Mouse (Mus musculus) G1E (cell line): ENCODE results near the gene Lzts2. TPM values are rescaled to one million over a fixed set of nuclear protein-coding genes. Genes with fewer than 3 reads are reported as not detected.

Experiments
- ATAC-seq: 2 replicates; pipeline ENCODE4 v1.8.0; 2016; ENCODE audit warnings: mild to moderate bottlenecking; ENCODE audit not compliant: insufficient number of reproducible peaks, poor library complexity, low FRiP score, severe bottlenecking; ENCODE audit errors: extremely low read depth
- DNase-seq: peaks from one replicate; pipeline ENCODE4 v3.0.0; 2012; ENCODE audit warnings: low spot score
- H3K27me3 ChIP-seq: 2 replicates; pipeline ENCODE4 v1.6.1; 2012; ENCODE audit warnings: mild to moderate bottlenecking, low read length, inconsistent platforms; ENCODE audit not compliant: insufficient read depth
- H3K36me3 ChIP-seq: replicated peaks from 2 replicates; pipeline ENCODE3; 2012; ENCODE audit warnings: mild to moderate bottlenecking, inconsistent platforms
- H3K4me1 ChIP-seq: 2 replicates; pipeline ENCODE4 v1.6.1; 2012; ENCODE audit warnings: low read depth, low read length, inconsistent platforms, mixed read lengths; ENCODE audit not compliant: insufficient read depth
- H3K4me3 ChIP-seq: 2 replicates; pipeline ENCODE4 v1.5.1; 2012; ENCODE audit warnings: low read depth, mild to moderate bottlenecking, inconsistent platforms, low read length, moderate library complexity, mixed read lengths
- H3K9me3 ChIP-seq: replicated peaks from 2 replicates; pipeline ENCODE4 v1.6.1; 2012; ENCODE audit warnings: inconsistent platforms
- CTCF ChIP-seq: IDR thresholded peaks from 2 replicates; pipeline ENCODE4 v1.5.1; 2012; ENCODE audit warnings: low read depth, low read length, inconsistent platforms, mixed read lengths
- GATA1 ChIP-seq: IDR thresholded peaks from 2 replicates; pipeline ENCODE4 v1.6.1; 2012; ENCODE audit warnings: borderline replicate concordance, low read length, inconsistent platforms, mixed read lengths
- GATA2 ChIP-seq: IDR thresholded peaks from 2 replicates; pipeline ENCODE4 v1.6.1; 2012; ENCODE audit warnings: low read depth, low read length, inconsistent platforms, borderline replicate concordance
- POLR2AphosphoS5 ChIP-seq: IDR thresholded peaks from 2 replicates; pipeline ENCODE4 v1.6.1; 2012; ENCODE audit warnings: low read depth, low read length, inconsistent platforms; ENCODE audit not compliant: insufficient replicate concordance
- TAL1 ChIP-seq: conservative IDR thresholded peaks from 2 replicates; pipeline ENCODE4 v1.6.1; 2012; ENCODE audit warnings: low read depth, low read length, inconsistent platforms, mixed read lengths
- polyA plus RNA-seq: library from polyadenylated mRNA; stranded (reverse); fragments of >175 nt; gene quantifications from 2 replicates; pipeline ENCODE4 v1.2.3, GENCODE M21; 2012
- total RNA-seq, 2 experiments: library from RNA; stranded (forward) in 1 of 2; stranded (reverse) in 1 of 2; fragments of 200-1000 nt in 1 of 2; fragments of >200 nt in 1 of 2; fragmentation: Nextera tagmentation in 1 of 2; gene quantifications; 2 replicates each; pipeline ENCODE4 v1.2.3; 2014 to 2017

The Lzts2 gene
- total and polyA plus RNA-seq, 3 experiments, result 21.7 to 122 (median 32.7) TPM

- H3K27me3 ChIP-seq, result peaks cover 24% of the 10 kb centered on the region
- H3K36me3 ChIP-seq, result no peaks in the 10 kb centered on the region
- peak; percentile 41 for ATAC-seq
- DNase-seq, result peak; percentile 56
- TF ChIP-seq POLR2AphosphoS5 (0 out of 2 replicates have a peak, but pooled peaks have one; percentile 60), GATA1 (no peak)
- peak within 1 kb of the TSS; percentile 75 for H3K4me3 ChIP-seq
- no peaks in the 10 kb centered on the region for H3K9me3 ChIP-seq
- H3K4me1 ChIP-seq, result peaks cover 88% of the 10 kb centered on the region
These were observed 60.5 kb downstream of the Lzts2 start, which contains the start of gene Kazald1 for GRCm38 (mm10) chr19:45074580-45075322. TSS of gene Kazald1 (plus strand) at chr19:45075241.

GRCm38 (mm10) chr19:45075323-45076035 lies 61.3 kb downstream of the Lzts2 start:
- DNase-seq (peak; percentile 45), ATAC-seq (no peak)
- no peaks in the 10 kb centered on the region for H3K36me3 ChIP-seq
- peak overlapping the region; percentile 75 for H3K4me3 ChIP-seq
- H3K9me3 ChIP-seq, result 0 out of 2 replicates have a peak, but pooled peaks cover 2% of the 10 kb centered on the region
- H3K27me3 ChIP-seq, result peaks cover 27% of the 10 kb centered on the region
- TF ChIP-seq GATA1 (no peak), CTCF (no peak), TAL1 (no peak), GATA2 (no peak), POLR2AphosphoS5 (no peak)
- H3K4me1 ChIP-seq, result peaks cover 88% of the 10 kb centered on the region

GRCm38 (mm10) chr19:45076036-45076575 lies 61.9 kb downstream of the Lzts2 start:
- no peak for DNase-seq
- Histone ChIP-seq H3K27me3 (peaks cover 29% of the 10 kb centered on the region), H3K36me3 (no peaks in the 10 kb centered on the region), H3K4me1 (peaks cover 88% of the 10 kb centered on the region), H3K4me3 (peak overlapping the region; percentile 75; the same call in 1 of the 2 replicates), H3K9me3 (peaks cover 6% of the 10 kb centered on the region; the same call in 1 of the 2 replicates)
- TF ChIP-seq TAL1 (no peak), GATA2 (no peak), POLR2AphosphoS5 (no peak), CTCF (no peak), GATA1 (no peak)
- ATAC-seq, result no peak

Other genes with a start within 250 kb of the Lzts2 start
- gene Slf2, start 83.3 kb upstream of the Lzts2 start, total RNA-seq (2014; fragmentation: Nextera tagmentation), result 74.9 and 79.5 TPM in 2 replicates
- 70.0 and 79.7 TPM in 2 replicates for gene Slf2, start 83.3 kb upstream of the Lzts2 start, total RNA-seq (2017)
- gene Slf2, start 83.3 kb upstream of the Lzts2 start, polyA plus RNA-seq, result 44.1 and 48.1 TPM in 2 replicates
- 0.30 TPM in 1 of 2 replicates, not detected in the other for gene Sema4g, start 25.3 kb upstream of the Lzts2 start, total RNA-seq (2014; fragmentation: Nextera tagmentation)
- gene Sema4g, start 25.3 kb upstream of the Lzts2 start, total RNA-seq (2017), result 0.12 and 0.22 TPM in 2 replicates
- 0.11 and 0.13 TPM in 2 replicates for gene Sema4g, start 25.3 kb upstream of the Lzts2 start, polyA plus RNA-seq
- gene Twnk, start 8.8 kb upstream of the Lzts2 start, total RNA-seq (2014; fragmentation: Nextera tagmentation), result 19.3 and 22.4 TPM in 2 replicates
- 20.4 and 22.0 TPM in 2 replicates for gene Twnk, start 8.8 kb upstream of the Lzts2 start, total RNA-seq (2017)
- 14.1 and 14.7 TPM in 2 replicates for gene Twnk, start 8.8 kb upstream of the Lzts2 start, polyA plus RNA-seq
- 35.6 and 41.8 TPM in 2 replicates for gene Mrpl43, start 8.0 kb upstream of the Lzts2 start, total RNA-seq (2014; fragmentation: Nextera tagmentation)
- gene Mrpl43, start 8.0 kb upstream of the Lzts2 start, total RNA-seq (2017), result 39.7 and 42.2 TPM in 2 replicates
- 91.6 and 94.7 TPM in 2 replicates for gene Mrpl43, start 8.0 kb upstream of the Lzts2 start, polyA plus RNA-seq
- not detected in 2 replicates for gene Pdzd7, start 31.3 kb downstream of the Lzts2 start, total RNA-seq (2014; fragmentation: Nextera tagmentation)
- 0.05 TPM in 1 of 2 replicates, not detected in the other for gene Pdzd7, start 31.3 kb downstream of the Lzts2 start, total RNA-seq (2017)
- 0.02 and 0.04 TPM in 2 replicates for gene Pdzd7, start 31.3 kb downstream of the Lzts2 start, polyA plus RNA-seq
- gene Sfxn3, start 33.1 kb downstream of the Lzts2 start, total RNA-seq (2014; fragmentation: Nextera tagmentation), result 26.1 and 34.6 TPM in 2 replicates
- 7.4 TPM in 2 replicates for gene Sfxn3, start 33.1 kb downstream of the Lzts2 start, total RNA-seq (2017)
- gene Sfxn3, start 33.1 kb downstream of the Lzts2 start, polyA plus RNA-seq, result 4.4 and 6.7 TPM in 2 replicates
- gene Kazald1, start 60.8 kb downstream of the Lzts2 start, total RNA-seq (2014; fragmentation: Nextera tagmentation), result 0.60 TPM in 1 of 2 replicates, not detected in the other
- gene Kazald1, start 60.8 kb downstream of the Lzts2 start, total RNA-seq (2017), result 0.35 and 0.49 TPM in 2 replicates
- gene Kazald1, start 60.8 kb downstream of the Lzts2 start, polyA plus RNA-seq, result 0.39 and 0.41 TPM in 2 replicates
- not detected in 2 replicates for gene Tlx1, start 136.3 kb downstream of the Lzts2 start, total RNA-seq (2014; fragmentation: Nextera tagmentation)
- 0.06 and 0.16 TPM in 2 replicates for gene Tlx1, start 136.3 kb downstream of the Lzts2 start, total RNA-seq (2017)
- not detected in 2 replicates for gene Tlx1, start 136.3 kb downstream of the Lzts2 start, polyA plus RNA-seq
- not detected in 2 replicates for gene Lbx1, start 221.4 kb downstream of the Lzts2 start, total RNA-seq (2014; fragmentation: Nextera tagmentation)
- 0.06 TPM in 1 of 2 replicates, not detected in the other for gene Lbx1, start 221.4 kb downstream of the Lzts2 start, total RNA-seq (2017)
- not detected in 2 replicates for gene Lbx1, start 221.4 kb downstream of the Lzts2 start, polyA plus RNA-seq